Mouse (Mus musculus): ENCODE measurements around the gene Gatm. TPM values are rescaled to one million over a fixed set of nuclear protein-coding genes. Genes with fewer than 3 reads are reported as not detected.

The Gatm gene
- total and polyA plus RNA-seq, 3 experiments: 3.1 to 4.4 (median 3.3) TPM

GRCm38 (mm10) chr2:122621337-122622110 lies 10.4 kb upstream of the Gatm start:
- WGBS: 76% methylated on average over 9 of the region's 9 CpGs
- no peaks in the 10 kb centered on the region for H3K79me2 ChIP-seq (replicated peaks; ENCODE audit: control insufficient read depth, insufficient read depth, low read length)
- H3K27me3 ChIP-seq (ENCODE audit: control insufficient read depth, insufficient read depth, low read length): no peaks in the 10 kb centered on the region; the same call in 1 of the 2 replicates
- no peak overlapping the region for H3K27ac ChIP-seq
- intact Hi-C loops (cut with DNase I): loop anchor here (10.0 kb wide), 3 partner anchors 157 to 277 kb away; no protein-coding TSS in a partner anchor
- no peak overlapping the region for H3K9ac ChIP-seq (ENCODE audit: low read depth, low read length)
- no peak for DNase-seq
- H3K36me3 ChIP-seq (ENCODE audit: control insufficient read depth, insufficient read depth, low read length): no peaks in the 10 kb centered on the region
- H3K4me3 ChIP-seq: no peak overlapping the region
- no peaks in the 10 kb centered on the region for H3K4me1 ChIP-seq (ENCODE audit: control insufficient read depth, insufficient read depth, low read length)
- TF ChIP-seq CTCF (IDR thresholded peaks at IDR 0.05) (no peak), POLR2A (IDR thresholded peaks at IDR 0.05; ENCODE audit: insufficient read depth, low read depth, low read length) (no peak), EP300 (IDR thresholded peaks at IDR 0.05; ENCODE audit: insufficient read depth, low read depth, low read length) (no peak)

GRCm38 (mm10) chr2:122618719-122619118 lies 7.6 kb upstream of the Gatm start:
- intact Hi-C loops (cut with DNase I): no loop called here
- WGBS: 41% methylated on average over 4 of the region's 4 CpGs
- H3K4me1 ChIP-seq (ENCODE audit: control insufficient read depth, insufficient read depth, low read length): no peaks in the 10 kb centered on the region

GRCm38 (mm10) chr2:122617792-122618191 lies 6.7 kb upstream of the Gatm start:
- H3K79me2 ChIP-seq (replicated peaks; ENCODE audit: control insufficient read depth, insufficient read depth, low read length): no peaks in the 10 kb centered on the region
- no peaks in the 10 kb centered on the region for H3K4me1 ChIP-seq (ENCODE audit: control insufficient read depth, insufficient read depth, low read length)
- no peaks in the 10 kb centered on the region for H3K36me3 ChIP-seq (ENCODE audit: control insufficient read depth, insufficient read depth, low read length)
- H3K9ac ChIP-seq (ENCODE audit: low read depth, low read length): no peak overlapping the region
- DNase-seq: no peak
- TF ChIP-seq CTCF (IDR thresholded peaks at IDR 0.05) (no peak), POLR2A (IDR thresholded peaks at IDR 0.05; ENCODE audit: insufficient read depth, low read depth, low read length) (no peak), EP300 (IDR thresholded peaks at IDR 0.05; ENCODE audit: insufficient read depth, low read depth, low read length) (no peak)
- no peak overlapping the region for H3K27ac ChIP-seq
- no peak overlapping the region for H3K4me3 ChIP-seq
- intact Hi-C loops (cut with DNase I): no loop called here
- H3K27me3 ChIP-seq (ENCODE audit: control insufficient read depth, insufficient read depth, low read length): no peaks in the 10 kb centered on the region; the same call in 1 of the 2 replicates
- 81% methylated on average over 6 of the region's 6 CpGs for WGBS

More at GRCm38 (mm10) chr2:122618719-122619118, 7.6 kb upstream of the Gatm start:
- H3K9ac ChIP-seq (ENCODE audit: low read depth, low read length): no peak overlapping the region
- H3K36me3 ChIP-seq (ENCODE audit: control insufficient read depth, insufficient read depth, low read length): no peaks in the 10 kb centered on the region
- TF ChIP-seq POLR2A (IDR thresholded peaks at IDR 0.05; ENCODE audit: insufficient read depth, low read depth, low read length) (no peak), CTCF (IDR thresholded peaks at IDR 0.05) (no peak), EP300 (IDR thresholded peaks at IDR 0.05; ENCODE audit: insufficient read depth, low read depth, low read length) (no peak)
- no peak overlapping the region for H3K4me3 ChIP-seq
- H3K79me2 ChIP-seq (replicated peaks; ENCODE audit: control insufficient read depth, insufficient read depth, low read length): no peaks in the 10 kb centered on the region
- H3K27me3 ChIP-seq (ENCODE audit: control insufficient read depth, insufficient read depth, low read length): no peaks in the 10 kb centered on the region; the same call in 1 of the 2 replicates
- no peak overlapping the region for H3K27ac ChIP-seq
- no peak for DNase-seq

GRCm38 (mm10) chr2:122616237-122616636 lies 5.1 kb upstream of the Gatm start:
- DNase-seq: no peak
- WGBS: 60% methylated on average over 6 of the region's 6 CpGs
- Histone ChIP-seq H3K4me3 (no peak overlapping the region), H3K79me2 (replicated peaks; ENCODE audit: control insufficient read depth, insufficient read depth, low read length) (no peaks in the 10 kb centered on the region), H3K36me3 (ENCODE audit: control insufficient read depth, insufficient read depth, low read length) (no peaks in the 10 kb centered on the region), H3K27me3 (ENCODE audit: control insufficient read depth, insufficient read depth, low read length) (no peaks in the 10 kb centered on the region), H3K27ac (no peak overlapping the region), H3K4me1 (ENCODE audit: control insufficient read depth, insufficient read depth, low read length) (no peaks in the 10 kb centered on the region; the same call in 1 of the 2 replicates), H3K9ac (ENCODE audit: low read depth, low read length) (no peak overlapping the region)
- intact Hi-C loops (cut with DNase I): no loop called here
- TF ChIP-seq POLR2A (IDR thresholded peaks at IDR 0.05; ENCODE audit: insufficient read depth, low read depth, low read length): no peak

GRCm38 (mm10) chr2:122611654-122611973 lies 511 bp upstream of the Gatm start:
- Histone ChIP-seq H3K36me3 (ENCODE audit: control insufficient read depth, insufficient read depth, low read length) (no peaks in the 10 kb centered on the region), H3K9ac (ENCODE audit: low read depth, low read length) (no peak overlapping the region), H3K4me3 (no peak overlapping the region; the same call in 1 of the 2 replicates), H3K27ac (no peak overlapping the region), H3K4me1 (ENCODE audit: control insufficient read depth, insufficient read depth, low read length) (no peaks in the 10 kb centered on the region; the same call in 1 of the 2 replicates), H3K79me2 (replicated peaks; ENCODE audit: control insufficient read depth, insufficient read depth, low read length) (no peaks in the 10 kb centered on the region), H3K27me3 (ENCODE audit: control insufficient read depth, insufficient read depth, low read length) (no peaks in the 10 kb centered on the region)
- intact Hi-C loops (cut with DNase I): loop anchor here (5.0 kb wide), 1 partner anchor 39 kb away; no protein-coding TSS in a partner anchor
- 83% methylated on average over 4 of the region's 4 CpGs for WGBS
- no peak for TF ChIP-seq POLR2A (IDR thresholded peaks at IDR 0.05; ENCODE audit: insufficient read depth, low read depth, low read length)
- no peak for DNase-seq

- H3K9ac ChIP-seq (ENCODE audit: low read depth, low read length): no peak overlapping the region
- H3K4me1 ChIP-seq (ENCODE audit: control insufficient read depth, insufficient read depth, low read length): no peaks in the 10 kb centered on the region; the same call in 1 of the 2 replicates
- no peak overlapping the region for H3K27ac ChIP-seq
- H3K79me2 ChIP-seq (replicated peaks; ENCODE audit: control insufficient read depth, insufficient read depth, low read length): no peaks in the 10 kb centered on the region
- no peak overlapping the region for H3K4me3 ChIP-seq
- TF ChIP-seq POLR2A (IDR thresholded peaks at IDR 0.05; ENCODE audit: insufficient read depth, low read depth, low read length) (no peak), EP300 (IDR thresholded peaks at IDR 0.05; ENCODE audit: insufficient read depth, low read depth, low read length) (no peak), CTCF (IDR thresholded peaks at IDR 0.05) (no peak)
- no peaks in the 10 kb centered on the region for H3K27me3 ChIP-seq (ENCODE audit: control insufficient read depth, insufficient read depth, low read length)
- no peak for DNase-seq
- intact Hi-C loops (cut with DNase I): no loop called here
- WGBS: 55% methylated on average over 9 of the region's 9 CpGs
- no peaks in the 10 kb centered on the region for H3K36me3 ChIP-seq (ENCODE audit: control insufficient read depth, insufficient read depth, low read length)
These were observed 2.3 kb downstream of the Gatm start for GRCm38 (mm10) chr2:122608820-122609219.
